ENCODE assay signal across 13 mouse cellular contexts in genomic region chr14:32347307-32347706, GRCm38 (mm10). TPM values are rescaled to one million over a fixed set of nuclear protein-coding genes. Genes with fewer than 3 reads are reported as not detected.
"Had no signal": no experiment of that assay in that cellular context is flagged by ENCODE, and none has a peak within 500 bp of the region (broad histone marks: within the 10 kb centered on the region; RNA-seq: fewer than 3 reads in every experiment).

No protein-coding gene starts in this region.

- DNase-seq: retina, postnatal 1 day; right cerebral cortex, adult 18-20 months; right cerebral cortex, postnatal 14 days; right cerebral cortex, postnatal 25 days; right cerebral cortex, postnatal 4 days; spleen, adult 18-20 months; thymus, adult 18-20 months; thymus, adult 2 months; thymus, postnatal 14 days; thymus, postnatal 25 days; thymus, postnatal 36 days; thymus, postnatal 4 days had no signal

RNA-seq across cellular contexts. Expression of gene Ogdhl, which starts 25.5 kb away (rescaled TPM):
- total RNA-seq: neutrophil, adult 5-6 weeks had no signal

RNA-seq across cellular contexts. Expression of gene 1700024G13Rik, which starts 40.9 kb away (rescaled TPM):
- total RNA-seq: neutrophil, adult 5-6 weeks had no signal
